Mouse (Mus musculus): ENCODE data around the gene C1qtnf4.

DNA sequence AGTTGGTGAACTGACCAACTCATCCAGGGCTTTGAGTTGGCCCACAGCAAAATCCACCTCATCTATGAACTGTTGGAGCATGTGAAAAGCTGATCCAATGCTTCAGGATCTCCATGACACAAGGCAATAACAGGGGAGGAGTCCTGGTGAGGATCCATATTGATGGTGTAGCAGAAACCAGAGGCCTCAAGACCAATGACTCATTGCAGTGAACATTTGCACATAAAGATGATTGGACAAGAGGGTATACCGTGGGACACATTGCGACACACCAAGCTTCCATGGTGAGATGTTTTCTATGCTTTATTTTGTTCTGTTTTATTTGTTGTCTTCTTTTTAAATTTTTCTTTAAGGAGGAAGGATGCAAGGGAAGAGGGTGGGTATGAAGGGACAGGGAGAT is 37.0 kb downstream of the C1qtnf4 start:
- TF ChIP-seq CTCF (IDR thresholded peaks at IDR 0.05; ENCODE audit: low read depth): no peak
- TF ChIP-seq EP300 (IDR thresholded peaks at IDR 0.05; ENCODE audit: low read depth): no peak

All from liver, postnatal 0 days (tissue).